8 mouse cellular contexts compared by ENCODE assay signal in the genomic region with DNA sequence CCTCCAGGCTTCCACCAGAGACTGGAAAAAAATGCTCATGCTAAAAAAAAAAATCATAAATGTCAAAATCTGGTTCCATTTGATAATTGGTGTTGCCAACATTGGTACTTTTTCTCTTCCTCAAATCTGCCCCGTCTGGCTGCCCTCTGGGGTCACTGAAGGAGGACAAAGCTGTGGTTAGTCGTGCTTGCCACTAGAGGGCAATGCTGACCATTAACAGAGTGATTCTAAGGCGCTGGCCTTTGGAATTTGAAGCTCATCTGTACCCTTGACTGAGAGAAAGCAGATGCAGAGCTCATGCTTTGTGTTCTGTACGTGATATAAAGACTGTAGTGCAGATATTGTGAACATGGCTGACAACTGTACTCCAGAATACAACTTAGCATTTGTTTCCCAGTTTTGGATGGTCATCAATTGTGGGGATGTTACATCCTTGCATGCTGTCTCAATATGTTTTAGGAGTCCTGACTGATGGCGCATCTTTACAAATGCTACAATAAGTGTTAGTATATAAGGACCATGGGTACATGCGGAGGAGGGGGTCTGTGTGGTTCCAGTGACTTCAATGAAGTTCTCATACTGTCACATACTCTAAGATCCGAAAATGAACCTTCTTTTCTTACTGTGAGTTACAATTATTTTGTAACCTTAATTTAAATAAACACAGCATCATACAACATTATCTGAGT.
DNase-seq lines count a peak whose midpoint lies in the region; ATAC-seq and TF ChIP-seq lines count a peak whose summit lies in the region.

No protein-coding gene starts in this region.

- H3K36me3 ChIP-seq in forebrain, postnatal 0 days (ENCODE audit: insufficient read depth), result no peaks in the 10 kb centered on the region
- H3K36me3 ChIP-seq in hindbrain, embryonic 16.5 days (ENCODE audit: control insufficient read depth, insufficient read depth, low read length), result no peaks in the 10 kb centered on the region
- no peaks in the 10 kb centered on the region for H3K36me3 ChIP-seq in midbrain, embryonic 10.5 days
- no peaks in the 10 kb centered on the region for H3K36me3 ChIP-seq in stomach, embryonic 15.5 days

- H3K27me3 ChIP-seq in forebrain, postnatal 0 days (ENCODE audit: insufficient read depth, low read length), result no peaks in the 10 kb centered on the region
- no peaks in the 10 kb centered on the region for H3K27me3 ChIP-seq in hindbrain, embryonic 16.5 days (replicated peaks; ENCODE audit: control insufficient read depth, insufficient read depth, low read length)
- no peaks in the 10 kb centered on the region for H3K27me3 ChIP-seq in midbrain, embryonic 10.5 days (ENCODE audit: low read depth, poor library complexity, severe bottlenecking)
- H3K27me3 ChIP-seq in stomach, embryonic 15.5 days (replicated peaks), result no peaks in the 10 kb centered on the region

- WGBS in forebrain, postnatal 0 days, result 40% methylated on average over 7 of the region's 7 CpGs
- WGBS in hindbrain, embryonic 16.5 days, result 40% methylated on average over 7 of the region's 7 CpGs
- WGBS in midbrain, embryonic 10.5 days, result 39% methylated on average over 7 of the region's 7 CpGs
- WGBS in stomach, embryonic 15.5 days, result 36% methylated on average over 7 of the region's 7 CpGs

- no peak overlapping the region for H3K4me3 ChIP-seq in forebrain, postnatal 0 days (ENCODE audit: low read depth, low read length)
- no peak overlapping the region for H3K4me3 ChIP-seq in hindbrain, embryonic 16.5 days (ENCODE audit: low read length)
- no peak overlapping the region for H3K4me3 ChIP-seq in midbrain, embryonic 10.5 days
- H3K4me3 ChIP-seq in stomach, embryonic 15.5 days (replicated peaks), result no peak overlapping the region

- no peaks in the 10 kb centered on the region for H3K4me1 ChIP-seq in forebrain, postnatal 0 days (ENCODE audit: insufficient read depth)
- no peaks in the 10 kb centered on the region; the same call in 1 of the 2 replicates for H3K4me1 ChIP-seq in hindbrain, embryonic 16.5 days (ENCODE audit: control insufficient read depth, insufficient read depth, low read depth, low read length)
- H3K4me1 ChIP-seq in midbrain, embryonic 10.5 days, result no peaks in the 10 kb centered on the region
- no peaks in the 10 kb centered on the region for H3K4me1 ChIP-seq in stomach, embryonic 15.5 days

- peak; percentile 83 for TF ChIP-seq CTCF in forebrain, postnatal 0 days (IDR thresholded peaks at IDR 0.05; ENCODE audit: low read depth)

- DNase-seq in heart, adult 11 months, result peak; percentile 90
- no peak for DNase-seq in heart, postnatal 25 days (ENCODE audit: low spot score)
- peak; percentile 4 for DNase-seq in cerebellum, adult 11 months
- DNase-seq in forebrain, postnatal 0 days, result peak; percentile 64
- peak; percentile 37 to 52 for DNase-seq in left cerebral cortex, adult 18-20 months (ENCODE audit: low spot score in 2 of 2)
- peak; percentile 60 for DNase-seq in midbrain, embryonic 10.5 days (ENCODE audit: low spot score)

- no peak overlapping the region for H3K4me2 ChIP-seq in forebrain, postnatal 0 days (ENCODE audit: low read depth)
- H3K4me2 ChIP-seq in hindbrain, embryonic 16.5 days (ENCODE audit: low read length), result no peak overlapping the region
- no peak overlapping the region for H3K4me2 ChIP-seq in stomach, embryonic 15.5 days

- ATAC-seq in forebrain, postnatal 0 days, result peak; percentile 87
- ATAC-seq in hindbrain, embryonic 16.5 days, result peak; percentile 90
- 0 out of 2 replicates have a peak, but pooled peaks have one; percentile 65 for ATAC-seq in stomach, embryonic 15.5 days (ENCODE audit: insufficient read depth, low FRiP score, low read depth)

- no peak overlapping the region for H3K9ac ChIP-seq in forebrain, postnatal 0 days
- no peak overlapping the region for H3K9ac ChIP-seq in hindbrain, embryonic 16.5 days (ENCODE audit: low read depth, low read length)
- H3K9ac ChIP-seq in stomach, embryonic 15.5 days, result no peak overlapping the region

- H3K27ac ChIP-seq in forebrain, postnatal 0 days (ENCODE audit: low read depth, low read length), result no peak overlapping the region
- H3K27ac ChIP-seq in hindbrain, embryonic 16.5 days (ENCODE audit: low read depth, low read length), result no peak overlapping the region
- H3K27ac ChIP-seq in midbrain, embryonic 10.5 days (replicated peaks), result no peak overlapping the region
- H3K27ac ChIP-seq in stomach, embryonic 15.5 days, result no peak overlapping the region

- H3K9me3 ChIP-seq in forebrain, postnatal 0 days (ENCODE audit: low read length), result 0 out of 2 replicates have a peak, but pooled peaks cover 2% of the 10 kb centered on the region
- H3K9me3 ChIP-seq in hindbrain, embryonic 16.5 days (ENCODE audit: control insufficient read depth, low read length), result no peaks in the 10 kb centered on the region
- H3K9me3 ChIP-seq in midbrain, embryonic 10.5 days (replicated peaks), result no peaks in the 10 kb centered on the region
- H3K9me3 ChIP-seq in stomach, embryonic 15.5 days, result no peaks in the 10 kb centered on the region

- intact Hi-C loops in heart, postnatal 25 days (cut with DNase I), result loop anchor here (10.0 kb wide), 1 partner anchor 109 kb away; a partner anchor contains a TSS
